Mouse (Mus musculus) lung, adult 2 months (tissue): ENCODE results near the gene Dab2.

Experiments used
- CTCF ChIP-seq: fragments of 200-500 bp; IDR thresholded peaks from 2 replicates; pipeline ENCODE4 v1.5.1; 2011; ENCODE audit warnings: mild to moderate bottlenecking, low read length, control low read depth; ENCODE audit not compliant: insufficient read depth
- POLR2A ChIP-seq: fragments of 200-500 bp; IDR thresholded peaks from 2 replicates; pipeline ENCODE4 v1.6.1; 2011; ENCODE audit warnings: low read depth, mild to moderate bottlenecking, control low read depth, low read length, borderline replicate concordance; ENCODE audit errors: extremely low read depth

GRCm38 (mm10) chr15:6359859-6360258, 60.3 kb downstream of the Dab2 start:
- TF ChIP-seq POLR2A (no peak), CTCF (no peak)
